In the genomic region with DNA sequence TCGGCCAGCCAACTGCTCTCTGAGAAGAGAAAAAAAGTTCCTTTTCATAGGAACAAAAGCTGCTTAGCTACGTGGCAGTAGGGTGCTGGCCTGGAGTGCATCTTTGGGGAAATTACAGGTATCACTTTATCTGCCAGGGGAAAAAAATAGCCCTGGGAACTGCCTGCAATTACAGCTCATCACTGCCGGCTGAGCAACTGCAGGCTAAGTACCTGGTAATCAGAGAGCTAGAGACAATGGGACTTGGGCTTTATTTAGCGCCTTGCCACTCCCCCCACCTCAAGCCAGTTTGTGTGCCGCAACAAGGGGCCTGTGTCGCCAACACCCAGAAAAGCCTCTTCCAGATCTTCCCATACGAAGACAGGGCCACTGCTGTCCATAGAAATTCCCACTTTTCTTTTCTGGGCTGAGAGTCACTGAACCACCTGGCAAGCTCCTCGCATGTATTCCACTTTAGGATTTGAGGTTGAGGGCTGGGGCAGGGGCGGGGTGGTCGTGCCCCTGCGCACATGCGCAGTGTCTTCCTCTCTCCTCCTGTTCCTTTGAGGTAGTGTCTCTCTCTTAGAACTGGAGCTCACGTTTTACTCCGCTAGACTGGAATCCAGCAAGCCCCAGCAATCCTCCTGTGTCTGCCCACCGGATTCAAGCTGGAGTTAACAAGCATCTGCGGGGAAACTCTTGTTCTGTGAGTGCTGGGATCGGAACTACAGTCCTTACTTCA, we compare ENCODE assay signal across 24 mouse cellular contexts. TPM values are rescaled to one million over a fixed set of nuclear protein-coding genes. Genes with fewer than 3 reads are reported as not detected.
DNase-seq lines count a peak whose midpoint lies in the region; ATAC-seq and TF ChIP-seq lines count a peak whose summit lies in the region.
"Had no signal": no experiment of that assay in that cellular context is flagged by ENCODE, and none has a peak within 500 bp of the region (broad histone marks: within the 10 kb centered on the region; RNA-seq: fewer than 3 reads in every experiment).

No protein-coding gene starts in this region.

- no peaks in the 10 kb centered on the region for H3K9me3 ChIP-seq in heart, embryonic 10.5 days
- H3K9me3 ChIP-seq in ES-Bruce4 (replicated peaks; ENCODE audit: control insufficient read depth, insufficient read depth, low read length, poor library complexity, severe bottlenecking): no peaks in the 10 kb centered on the region
- H3K9me3 ChIP-seq: limb, embryonic 13.5 days; liver, embryonic 12.5 days had no signal

- intact Hi-C loops in heart, adult 2 months (cut with DNase I): no loop called here

- H3K36me3 ChIP-seq in heart, embryonic 10.5 days: no peaks in the 10 kb centered on the region
- no peaks in the 10 kb centered on the region for H3K36me3 ChIP-seq in heart, adult 2 months (ENCODE audit: control insufficient read depth, insufficient read depth, low read length)
- no peaks in the 10 kb centered on the region for H3K36me3 ChIP-seq in ES-Bruce4 (ENCODE audit: control insufficient read depth, insufficient read depth, low read length, poor library complexity, severe bottlenecking)
- H3K36me3 ChIP-seq: limb, embryonic 13.5 days; liver, embryonic 12.5 days had no signal

- 38% methylated on average over 17 of the region's 17 CpGs for WGBS in heart, embryonic 10.5 days
- 50% methylated on average over 17 of the region's 17 CpGs for WGBS in heart, adult 2 months
- 36% methylated on average over 17 of the region's 17 CpGs for WGBS in olfactory bulb, adult 2 months

- 0 out of 2 replicates have a peak overlapping the region, but pooled peaks have one; percentile 10 for H3K4me3 ChIP-seq in heart, embryonic 10.5 days
- H3K4me3 ChIP-seq in heart, adult 2 months: no peak overlapping the region
- H3K4me3 ChIP-seq in ES-Bruce4 (ENCODE audit: low read depth, low read length): peak overlapping the region; percentile 10; the same call in 1 of the 2 replicates
- H3K4me3 ChIP-seq in olfactory bulb, adult 2 months (ENCODE audit: insufficient read depth, low read depth, low read length): no peak overlapping the region
- H3K4me3 ChIP-seq: limb, embryonic 13.5 days; liver, embryonic 12.5 days had no signal

- no peak for ATAC-seq in CD4-positive, CD25-positive, alpha-beta regulatory T cell, adult 4 months
- ATAC-seq: inflammation-experienced regulatory T-cells, adult 6 months; liver, embryonic 12.5 days had no signal

- H3K79me2 ChIP-seq in heart, adult 2 months (replicated peaks; ENCODE audit: control insufficient read depth, insufficient read depth, low read length): no peaks in the 10 kb centered on the region

- H3K9ac ChIP-seq in heart, adult 2 months (ENCODE audit: low read depth, low read length): no peak overlapping the region
- 0 out of 2 replicates have a peak overlapping the region, but pooled peaks have one; percentile 9 for H3K9ac ChIP-seq in ES-Bruce4 (ENCODE audit: low read depth, poor library complexity, severe bottlenecking)
- H3K9ac ChIP-seq: hindbrain, embryonic 14.5 days; limb, embryonic 13.5 days; liver, embryonic 12.5 days had no signal

- no peak for TF ChIP-seq POLR2A in heart, adult 2 months (IDR thresholded peaks at IDR 0.05; ENCODE audit: insufficient read depth, low read depth, low read length)
- TF ChIP-seq POLR2A in ES-Bruce4 (IDR thresholded peaks at IDR 0.05; ENCODE audit: insufficient read depth, low read length): no peak
- TF ChIP-seq POLR2A in olfactory bulb, adult 2 months (IDR thresholded peaks at IDR 0.05; ENCODE audit: insufficient read depth, low read depth, low read length): no peak

- no peak for TF ChIP-seq EP300 in heart, adult 2 months (IDR thresholded peaks at IDR 0.05; ENCODE audit: insufficient read depth, low read depth, low read length)
- TF ChIP-seq EP300 in ES-Bruce4 (IDR thresholded peaks at IDR 0.05; ENCODE audit: insufficient read depth, low read depth, low read length): no peak

- peaks cover 9% of the 10 kb centered on the region; the same call in 1 of the 2 replicates for H3K4me1 ChIP-seq in heart, embryonic 10.5 days
- no peaks in the 10 kb centered on the region for H3K4me1 ChIP-seq in heart, adult 2 months (ENCODE audit: control insufficient read depth, insufficient read depth, low read length)
- H3K4me1 ChIP-seq in ES-Bruce4 (ENCODE audit: control insufficient read depth, insufficient read depth, low read length): peaks cover 2% of the 10 kb centered on the region
- peaks cover 15% of the 10 kb centered on the region for H3K4me1 ChIP-seq in olfactory bulb, adult 2 months (ENCODE audit: control insufficient read depth, insufficient read depth, low read length)
- H3K4me1 ChIP-seq: limb, embryonic 13.5 days; liver, embryonic 12.5 days had no signal

- no peak for DNase-seq in heart, embryonic 10.5 days (ENCODE audit: low spot score)
- no peak for DNase-seq in heart, adult 2 months
- peak; percentile 74 for DNase-seq in R1 (ENCODE audit: low read depth, low spot score)
- no peak for DNase-seq in spleen, adult 12 weeks (ENCODE audit: low spot score)
- DNase-seq: adrenal gland, adult 2 months; B cell, adult 2 months; cerebellum, adult 2 months; cerebellum, postnatal 25 days; gastrocnemius, postnatal 14 days; heart, postnatal 36 days; kidney, adult 18-20 months; kidney, postnatal 4 days; lung, adult 18-20 months; lung, postnatal 10 days; retina, postnatal 1 day; right cerebral cortex, postnatal 25 days; thymus, postnatal 14 days had no signal

- H3K27me3 ChIP-seq in heart, embryonic 10.5 days (ENCODE audit: insufficient read depth, poor library complexity, severe bottlenecking): no peaks in the 10 kb centered on the region
- H3K27me3 ChIP-seq in heart, adult 2 months (ENCODE audit: control insufficient read depth, insufficient read depth, low read length): no peaks in the 10 kb centered on the region; the same call in 1 of the 2 replicates
- no peaks in the 10 kb centered on the region for H3K27me3 ChIP-seq in ES-Bruce4 (ENCODE audit: control insufficient read depth, insufficient read depth, low read length, poor library complexity, severe bottlenecking)
- H3K27me3 ChIP-seq: limb, embryonic 13.5 days had no signal

- no peak for TF ChIP-seq CTCF in heart, adult 2 months (IDR thresholded peaks at IDR 0.05)
- no peak for TF ChIP-seq CTCF in ES-Bruce4 (IDR thresholded peaks at IDR 0.05; ENCODE audit: low read depth, low read length)
- TF ChIP-seq CTCF in olfactory bulb, adult 2 months (IDR thresholded peaks at IDR 0.05; ENCODE audit: insufficient read depth, low read depth, low read length): no peak

- peak overlapping the region; percentile 32; the same call in 1 of the 2 replicates for H3K27ac ChIP-seq in heart, embryonic 10.5 days
- no peak overlapping the region for H3K27ac ChIP-seq in heart, adult 2 months
- H3K27ac ChIP-seq in ES-Bruce4 (ENCODE audit: insufficient read depth, low read length): no peak overlapping the region
- peak overlapping the region; percentile 64 for H3K27ac ChIP-seq in olfactory bulb, adult 2 months (ENCODE audit: insufficient read depth, low read depth, low read length)
- H3K27ac ChIP-seq: hindbrain, embryonic 14.5 days; limb, embryonic 13.5 days; liver, embryonic 12.5 days had no signal

RNA-seq across cellular contexts. Expression of a gene that starts 49.5 kb away (rescaled TPM):
- polyA plus RNA-seq in heart, embryonic 10.5 days (2016; fragmentation: Nextera tagmentation; extraction: Ambion mirVana): 789 and 902 TPM in 2 replicates
- 100 to 1,000 TPM; 587 to 660 TPM for total RNA-seq in heart, adult 2 months (2021)
- polyA plus RNA-seq in heart, adult 2 months (2012; rRNA removed): 335 and 344 TPM in 2 replicates
- polyA plus RNA-seq in ES-Bruce4 (2011; ENCODE audit: insufficient read depth, insufficient read length, low read depth, missing spikeins): 1,928 and 2,044 TPM in 2 replicates
- polyA plus RNA-seq in olfactory bulb, adult 2 months (2012; ENCODE audit: insufficient read depth, insufficient read length, low replicate concordance, missing spikeins): 1,436 TPM in 1 of 2 replicates, not detected in the other
- polyA plus RNA-seq in CD4-positive, CD25-positive, alpha-beta regulatory T cell, adult 4 months (2017; shearing (Covaris generic)): 1,000 to 10,000 TPM in 1 of 2 experiments, 100 to 1,000 TPM in 1; 937 to 1,379 TPM

RNA-seq across cellular contexts. Expression of a gene that starts 56.4 kb away (rescaled TPM):
- 4.8 and 4.9 TPM in 2 replicates for polyA plus RNA-seq in heart, embryonic 10.5 days (2016; fragmentation: Nextera tagmentation; extraction: Ambion mirVana)
- 1 to 10 TPM; 4.3 to 4.9 TPM for total RNA-seq in heart, adult 2 months (2021)
- 6.3 and 7.5 TPM in 2 replicates for polyA plus RNA-seq in heart, adult 2 months (2012; rRNA removed)
- 11.7 and 11.8 TPM in 2 replicates for polyA plus RNA-seq in ES-Bruce4 (2011; ENCODE audit: insufficient read depth, insufficient read length, low read depth, missing spikeins)
- not detected in 2 replicates for polyA plus RNA-seq in olfactory bulb, adult 2 months (2012; ENCODE audit: insufficient read depth, insufficient read length, low replicate concordance, missing spikeins)
- polyA plus RNA-seq in CD4-positive, CD25-positive, alpha-beta regulatory T cell, adult 4 months (2017; shearing (Covaris generic)): 1 to 10 TPM; 2.9 to 4.1 TPM

Comparison
In these comparisons a context has a peak if more than half of its experiments do, and no peak if none do; other contexts are left out.
1. H3K27ac ChIP-seq: peak in heart, embryonic 10.5 days (single experiment) and olfactory bulb, adult 2 months (single experiment); none in heart, adult 2 months (single experiment) and ES-Bruce4 (single experiment).
2. H3K4me3 ChIP-seq: peak in heart, embryonic 10.5 days (single experiment) and ES-Bruce4 (single experiment); none in heart, adult 2 months (single experiment) and olfactory bulb, adult 2 months (single experiment).